Mouse (Mus musculus): Measurements from ENCODE around the gene Edn2.

GRCm38 (mm10) chr4:120150345-120150920 is 10.6 kb upstream of the Edn2 start:
- TF ChIP-seq POLR2A (IDR thresholded peaks at IDR 0.05; ENCODE audit: extremely low read depth, insufficient read depth, low read length) (no peak), CTCF (IDR thresholded peaks at IDR 0.05; ENCODE audit: low read depth, low read length) (no peak)

All from liver, adult 2 months (tissue).